Mouse (Mus musculus) Patski (cell line): ENCODE results near the gene Lig3. TPM values are rescaled to one million over a fixed set of nuclear protein-coding genes. Genes with fewer than 3 reads are reported as not detected.
"Not testable (repeated sequence)": the region's sequence is repeated elsewhere in the genome, so short reads cannot be mapped to it uniquely, and the experiment has no call there.

Experiments used
- ATAC-seq: fragments of 100-300 bp; one replicate; pipeline ENCODE4 v1.8.0; 2021
- CTCF ChIA-PET: fragments of 350-600 bp; sonication (Branson Sonifier 250); formaldehyde crosslinking; loops from one replicate; lab custom pipeline; 2022; ENCODE audit warnings: inconsistent platforms; lab: Charles Lee
- POLR2A ChIA-PET: fragments of 350-600 bp; sonication (Branson Sonifier 250); formaldehyde crosslinking; loops from one replicate; lab custom pipeline; 2022; ENCODE audit warnings: antibody characterized with exemption, inconsistent platforms; lab: Charles Lee
- DNase-seq: peaks from one replicate; pipeline ENCODE4 v3.0.0-alpha.2; 2011; ENCODE audit warnings: low read depth, low spot score
- H3K27me3 ChIP-seq: fragments of 371-371 bp; one replicate; pipeline ENCODE4 v1.5.1; 2021
- CTCF ChIP-seq: fragments of 100-300 bp; IDR thresholded peaks from one replicate; pipeline ENCODE4 v1.5.1; 2021
- in situ Hi-C: fragments of 300-500 bp; cut with MboI; formaldehyde crosslinking; loops from 3 replicates; pipeline ENCODE4 v1.11.1; 2018; ENCODE audit warnings: low pct_unique_long_range_greater_than_20kb, mixed read lengths
- polyA plus RNA-seq: library from polyadenylated mRNA; unstranded; gene quantifications from one replicate; pipeline ENCODE4 v1.2.3, GENCODE M21; 2021

Gene Lig3
- polyA plus RNA-seq, 1 experiment from 2014 or later = 29.5 TPM

- DNase-seq (no peak), ATAC-seq (no peak)
- H3K27me3 ChIP-seq = no peaks in the 10 kb centered on the region
- in situ Hi-C loops = no loop called here
- CTCF ChIA-PET = interaction anchor here (0.7 to 2.7 kb wide), 2 partner anchors 13 to 25 kb away, joined by 3 to 18 read pairs; no protein-coding TSS in a partner anchor
- TF ChIP-seq CTCF = no peak
- POLR2A ChIA-PET = no interaction called here
Measured at GRCm38 (mm10) chr11:82820788-82821456, 40.0 kb downstream of the Lig3 start.

DNA sequence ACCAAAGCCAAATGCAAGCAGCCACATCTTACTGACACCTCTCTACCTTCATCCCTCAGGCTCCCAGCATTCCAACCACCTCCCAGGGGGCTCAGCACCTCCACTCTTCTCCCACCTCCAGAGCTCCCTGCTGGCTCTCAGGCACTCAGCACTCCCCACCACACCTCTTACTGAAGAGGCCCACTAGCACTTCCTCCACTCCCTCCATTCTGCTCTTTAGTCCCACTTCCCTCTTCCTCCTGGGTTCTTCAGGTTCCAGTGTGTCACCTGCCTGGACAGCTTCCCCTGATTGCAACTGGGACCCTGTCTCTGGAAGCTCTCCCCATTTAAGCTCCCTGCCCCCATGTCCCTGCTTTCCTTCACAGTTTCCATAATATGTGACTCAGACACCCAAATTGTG lies 45.9 kb downstream of the Lig3 start:
- CTCF ChIA-PET = interaction anchor here (2.4 kb wide), 1 partner anchor 8 kb away, joined by 6 read pairs; no protein-coding TSS in a partner anchor
- no peak for DNase-seq
- POLR2A ChIA-PET = interaction anchor here (0.8 kb wide), 1 partner anchor 48 kb away, joined by 3 read pairs; no protein-coding TSS in a partner anchor
- TF ChIP-seq CTCF = no peak
- ATAC-seq = no peak
- in situ Hi-C loops = no loop called here
- H3K27me3 ChIP-seq = no peaks in the 10 kb centered on the region

DNA sequence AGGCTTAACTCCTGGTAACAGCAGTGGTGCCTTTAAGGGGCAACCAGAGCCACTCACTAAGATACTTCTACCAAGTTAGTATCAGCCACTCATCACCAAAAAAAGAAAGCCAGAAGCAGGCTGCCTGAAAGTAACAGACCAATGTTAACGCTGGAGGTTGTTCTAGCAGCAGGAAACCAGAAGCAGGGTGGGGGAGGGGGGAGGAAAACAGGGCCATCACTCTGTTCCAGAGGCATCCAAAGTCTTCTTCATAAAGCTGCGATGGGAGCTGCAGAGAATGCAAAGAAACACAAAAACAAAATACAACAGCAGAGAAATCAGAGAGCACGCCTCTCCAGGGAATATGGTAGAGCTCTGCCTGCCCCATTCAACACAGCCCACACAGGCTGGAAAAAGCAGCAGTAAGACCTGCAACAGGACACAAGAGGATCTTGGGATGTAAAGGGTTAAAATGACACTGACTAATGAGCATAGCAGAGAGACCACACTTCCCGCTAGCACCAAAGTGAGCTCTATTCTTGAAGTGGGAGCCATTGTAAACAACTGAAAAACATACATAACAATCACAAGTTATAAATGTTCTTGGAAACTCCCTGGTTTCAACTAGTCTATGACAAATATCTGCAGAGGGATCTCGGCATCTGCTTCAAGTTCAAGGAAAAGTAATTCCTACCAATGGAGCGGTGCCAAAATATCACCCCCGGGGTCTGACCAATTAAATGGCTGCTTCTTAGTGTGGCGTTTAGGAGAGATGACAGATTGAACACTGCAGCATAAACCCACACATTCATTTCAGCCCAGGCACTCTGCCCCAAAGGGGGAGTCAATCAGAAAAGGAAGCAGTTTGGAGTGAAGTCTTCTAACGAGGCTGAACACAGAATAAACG lies 50.3 kb downstream of the Lig3 start:
- no peak for TF ChIP-seq CTCF
- H3K27me3 ChIP-seq = no peaks in the 10 kb centered on the region
- in situ Hi-C loops = no loop called here
- ChIA-PET POLR2A (interaction anchor here (1.2 kb wide), 1 partner anchor 10 kb away, joined by 8 read pairs; no protein-coding TSS in a partner anchor), CTCF (interaction anchor here (2.4 to 4.1 kb wide), 2 partner anchors 12 to 13 kb away, joined by 12 to 16 read pairs; no protein-coding TSS in a partner anchor)
- DNase-seq (no peak), ATAC-seq (no peak)

GRCm38 (mm10) chr11:82832402-82832801 lies 51.5 kb downstream of the Lig3 start:
- H3K27me3 ChIP-seq, ATAC-seq, DNase-seq, in situ Hi-C loops: not testable (repeated sequence)
- ChIA-PET CTCF (interaction anchor here (0.7 to 4.1 kb wide), 2 partner anchors 12 to 13 kb away, joined by 3 to 16 read pairs; no protein-coding TSS in a partner anchor), POLR2A (interaction anchor here (1.2 kb wide), 1 partner anchor 9 kb away, joined by 8 read pairs; no protein-coding TSS in a partner anchor)

DNA sequence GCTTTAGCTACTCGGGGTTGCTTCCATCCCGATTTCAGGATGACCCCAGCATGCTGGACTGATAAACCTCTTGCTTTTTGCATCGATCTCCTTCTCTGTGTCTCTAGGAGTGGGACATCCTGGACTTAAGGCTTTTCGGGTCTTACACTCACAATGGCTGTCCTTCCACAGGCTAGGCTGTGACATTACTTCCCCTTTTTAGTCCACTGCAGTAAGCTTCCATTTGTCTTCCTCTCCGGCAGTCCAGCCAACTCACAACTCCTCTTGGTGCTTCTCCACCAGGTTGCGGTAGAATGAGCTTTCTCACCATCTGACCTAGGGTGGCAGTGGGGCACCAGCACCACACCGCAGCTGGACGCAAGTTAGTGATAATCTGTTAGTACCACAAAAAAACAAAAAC lies 53.0 kb downstream of the Lig3 start:
- TF ChIP-seq CTCF = no peak
- in situ Hi-C loops = no loop called here
- no peak for DNase-seq
- no peak for ATAC-seq
- ChIA-PET CTCF (interaction anchor here (2.8 kb wide), 1 partner anchor 11 kb away, joined by 13 read pairs; no protein-coding TSS in a partner anchor), POLR2A (interaction anchor here (0.7 kb wide), 1 partner anchor 9 kb away, joined by 8 read pairs; no protein-coding TSS in a partner anchor)
- H3K27me3 ChIP-seq = no peaks in the 10 kb centered on the region

GRCm38 (mm10) chr11:82834359-82834758 lies 53.5 kb downstream of the Lig3 start:
- ATAC-seq = not testable (repeated sequence)

GRCm38 (mm10) chr11:82835616-82836432 lies 54.9 kb downstream of the Lig3 start:
- POLR2A ChIA-PET = interaction anchor here (1.3 kb wide), 1 partner anchor 11 kb away, joined by 5 read pairs; no protein-coding TSS in a partner anchor
- no peak for ATAC-seq
- DNase-seq = no peak
- no peak for TF ChIP-seq CTCF
- H3K27me3 ChIP-seq = no peaks in the 10 kb centered on the region
- in situ Hi-C loops = no loop called here
- CTCF ChIA-PET = interaction anchor here (1.3 to 2.8 kb wide), 3 partner anchors 9 to 53 kb away, joined by 3 to 13 read pairs (median 3); no protein-coding TSS in a partner anchor

More at GRCm38 (mm10) chr11:82834359-82834758, 53.5 kb downstream of the Lig3 start:
- POLR2A ChIA-PET, in situ Hi-C loops, H3K27me3 ChIP-seq, DNase-seq: not testable (repeated sequence)
- CTCF ChIA-PET = interaction anchor here (2.8 kb wide), 1 partner anchor 11 kb away, joined by 13 read pairs; no protein-coding TSS in a partner anchor

- in situ Hi-C loops = no loop called here
- ChIA-PET CTCF (interaction anchor here (1.6 kb wide), 1 partner anchor 54 kb away, joined by 3 read pairs; no protein-coding TSS in a partner anchor), POLR2A (interaction anchor here (1.3 kb wide), 1 partner anchor 9 kb away, joined by 5 read pairs; no protein-coding TSS in a partner anchor)
- H3K27me3 ChIP-seq = no peaks in the 10 kb centered on the region
- DNase-seq (no peak), ATAC-seq (no peak)
- TF ChIP-seq CTCF = no peak
Measured at GRCm38 (mm10) chr11:82837192-82837591, 56.3 kb downstream of the Lig3 start.

- ChIA-PET CTCF (no interaction called here), POLR2A (no interaction called here)
- ATAC-seq (no peak), DNase-seq (no peak)
- H3K27me3 ChIP-seq = no peaks in the 10 kb centered on the region
- in situ Hi-C loops = no loop called here
- TF ChIP-seq CTCF = no peak
Measured at GRCm38 (mm10) chr11:82837848-82838247, 56.9 kb downstream of the Lig3 start.
